Mouse (Mus musculus) hindbrain, embryonic 16.5 days (tissue): ENCODE data around the gene Aldh3b2. TPM values are rescaled to one million over a fixed set of nuclear protein-coding genes. Genes with fewer than 3 reads are reported as not detected.

Experiments
- ATAC-seq: fragments of 200-750 bp; cut with Nextera tagmentation; 2 replicates; pipeline ENCODE4 v1.8.0; 2017; ENCODE audit warnings: moderate TSS enrichment, moderate library complexity
- H3K27ac ChIP-seq: fragments of 300-500 bp; sonication (generic); 2 replicates; pipeline ENCODE4 v1.5.1; 2014; ENCODE audit warnings: low read depth, mild to moderate bottlenecking, control low read depth, low read length, moderate library complexity
- H3K27me3 ChIP-seq: fragments of 300-500 bp; sonication (generic); replicated peaks from 2 replicates; pipeline ENCODE4 v1.6.1; 2014; ENCODE audit warnings: low read length; ENCODE audit not compliant: control insufficient read depth, insufficient read depth
- H3K36me3 ChIP-seq: fragments of 300-500 bp; sonication (generic); 2 replicates; pipeline ENCODE4 v1.6.1; 2014; ENCODE audit warnings: mild to moderate bottlenecking, low read length, moderate library complexity, mixed read lengths; ENCODE audit not compliant: control insufficient read depth, insufficient read depth
- H3K4me1 ChIP-seq: fragments of 300-500 bp; sonication (generic); 2 replicates; pipeline ENCODE4 v1.6.1; 2014; ENCODE audit warnings: low read depth, low read length; ENCODE audit not compliant: control insufficient read depth, insufficient read depth
- H3K4me2 ChIP-seq: fragments of 300-500 bp; sonication (generic); 2 replicates; pipeline ENCODE4 v1.6.1; 2014; ENCODE audit warnings: mild to moderate bottlenecking, low read length, control low read depth, moderate library complexity
- H3K4me3 ChIP-seq: fragments of 300-500 bp; sonication (generic); 2 replicates; pipeline ENCODE4 v1.5.1; 2014; ENCODE audit warnings: mild to moderate bottlenecking, low read length, control low read depth, moderate library complexity
- H3K9ac ChIP-seq: fragments of 300-500 bp; sonication (generic); 2 replicates; pipeline ENCODE4 v1.6.1; 2014; ENCODE audit warnings: low read depth, mild to moderate bottlenecking, control low read depth, low read length, moderate library complexity
- H3K9me3 ChIP-seq: fragments of 300-500 bp; sonication (generic); 2 replicates; pipeline ENCODE4 v1.6.1; 2014; ENCODE audit warnings: mild to moderate bottlenecking, low read length, moderate library complexity; ENCODE audit not compliant: control insufficient read depth
- WGBS: fragments of 180-500 bp; shearing (Covaris S2); extraction: QIAGEN DNeasy Blood & Tissue Kit; methylation state at CpG from one replicate; pipeline ENCODE4 v1.1.7; 2014; 5-methylcytosine and 5-hydroxymethylcytosine counted together
- polyA plus RNA-seq: library from polyadenylated mRNA; unstranded; fragments of >200 nt; fragmentation: Nextera tagmentation; extraction: Ambion mirVana; gene quantifications from 2 replicates; pipeline ENCODE4 v1.2.1, GENCODE M21; 2015

The Aldh3b2 gene
- polyA plus RNA-seq, 1 experiment from 2014 or later: 0.66 TPM

DNA sequence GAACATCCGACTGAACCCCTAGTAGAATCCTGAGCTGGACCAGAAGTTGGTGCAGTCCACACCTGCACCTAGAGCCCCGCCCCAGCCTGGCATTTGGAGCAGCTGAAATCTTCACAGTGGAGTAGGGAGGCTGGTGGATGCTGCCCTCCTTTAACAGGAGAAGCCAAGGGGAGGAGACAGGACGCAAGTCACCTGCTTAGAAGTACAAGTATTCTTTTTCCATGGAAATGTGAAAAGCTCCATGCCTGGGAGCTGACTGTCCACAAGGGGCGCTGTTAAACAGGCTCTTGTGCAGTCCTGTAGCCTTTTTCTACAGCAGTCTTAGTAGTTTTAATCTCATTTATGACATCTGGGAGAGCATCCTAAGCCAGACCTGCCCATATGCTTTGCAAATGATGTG, 16.6 kb downstream of the Aldh3b2 start:
- no peaks in the 10 kb centered on the region for H3K27me3 ChIP-seq
- H3K4me1 ChIP-seq: peaks cover 3% of the 10 kb centered on the region; the same call in 1 of the 2 replicates
- H3K27ac ChIP-seq: no peak overlapping the region
- no peaks in the 10 kb centered on the region for H3K36me3 ChIP-seq
- H3K9ac ChIP-seq: no peak overlapping the region
- H3K4me3 ChIP-seq: no peak overlapping the region
- no peak overlapping the region for H3K4me2 ChIP-seq
- no peak for ATAC-seq
- 88% methylated on average over 4 of the region's 4 CpGs for WGBS
- no peaks in the 10 kb centered on the region for H3K9me3 ChIP-seq

DNA sequence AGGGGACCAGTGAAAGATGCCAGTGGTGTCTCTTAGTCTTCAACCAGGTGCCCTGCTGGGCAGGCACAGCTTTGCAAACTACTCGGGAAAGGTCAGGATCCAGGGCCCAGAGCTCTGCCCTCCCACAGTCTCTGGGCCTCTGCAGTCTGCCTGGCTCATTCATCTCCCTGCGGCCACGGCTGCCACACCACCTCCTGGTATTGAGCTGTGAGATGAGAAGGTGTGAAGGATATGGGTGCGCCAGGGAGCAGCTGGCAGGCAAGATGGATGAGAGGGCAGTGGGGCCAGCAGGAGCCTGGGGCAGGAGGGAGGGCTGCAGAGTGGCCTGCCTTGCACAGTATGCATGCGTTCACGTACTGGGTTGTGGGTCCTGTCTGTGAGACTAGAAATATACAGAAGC, 18.7 kb downstream of the Aldh3b2 start:
- Histone ChIP-seq H3K27ac (no peak overlapping the region), H3K36me3 (no peaks in the 10 kb centered on the region), H3K9me3 (no peaks in the 10 kb centered on the region), H3K4me1 (no peaks in the 10 kb centered on the region; the same call in 1 of the 2 replicates), H3K27me3 (no peaks in the 10 kb centered on the region), H3K4me3 (no peak overlapping the region), H3K9ac (no peak overlapping the region), H3K4me2 (no peak overlapping the region)
- ATAC-seq: no peak
- 52% methylated on average over 6 of the region's 6 CpGs for WGBS

DNA sequence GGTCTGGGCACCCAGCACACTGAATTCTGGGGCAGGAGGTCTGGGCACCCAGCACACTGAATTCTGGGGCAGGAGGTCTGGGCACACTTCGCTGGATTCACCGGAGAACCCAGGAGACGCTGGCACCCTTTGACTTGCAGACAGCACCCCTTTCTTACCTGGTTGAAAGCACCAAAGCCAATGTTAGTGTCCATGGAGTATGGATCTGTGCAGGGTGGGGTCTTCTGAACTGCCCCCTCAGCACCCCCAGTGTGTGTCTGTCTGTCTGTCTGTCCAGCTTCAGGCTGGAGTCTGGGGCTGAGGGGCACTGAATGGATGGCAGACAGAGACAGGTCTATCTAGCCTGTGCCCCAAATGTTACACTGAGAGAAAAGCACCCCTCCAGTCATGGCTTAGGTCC, 19.4 kb downstream of the Aldh3b2 start:
- no peak overlapping the region for H3K27ac ChIP-seq
- no peaks in the 10 kb centered on the region for H3K27me3 ChIP-seq
- H3K4me3 ChIP-seq: no peak overlapping the region
- H3K36me3 ChIP-seq: no peaks in the 10 kb centered on the region
- no peak overlapping the region for H3K9ac ChIP-seq
- H3K4me2 ChIP-seq: no peak overlapping the region
- WGBS: 93% methylated on average over 3 of the region's 3 CpGs
- no peaks in the 10 kb centered on the region for H3K9me3 ChIP-seq
- no peaks in the 10 kb centered on the region; the same call in 1 of the 2 replicates for H3K4me1 ChIP-seq
- no peak for ATAC-seq

DNA sequence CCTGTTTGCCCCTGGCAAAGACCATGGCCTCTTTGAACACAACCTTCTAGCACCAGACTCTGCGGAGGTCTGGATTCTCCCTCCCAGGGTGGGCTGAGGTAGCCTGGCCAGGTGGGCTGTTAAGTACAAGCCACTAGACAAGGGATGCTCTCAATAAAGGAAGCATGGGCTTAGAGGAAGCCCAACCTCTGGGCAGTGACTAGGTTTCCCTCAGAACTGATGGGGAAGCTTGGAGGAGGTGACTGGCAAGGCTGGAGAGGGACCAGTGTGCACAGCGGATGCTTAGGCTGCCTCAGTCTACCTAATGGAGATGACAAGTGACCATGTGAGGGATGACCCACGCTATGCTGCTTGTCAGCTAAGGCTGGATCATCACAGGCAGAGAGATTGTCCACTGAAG, 19.8 kb downstream of the Aldh3b2 start:
- 84% methylated on average over 3 of the region's 3 CpGs for WGBS
- H3K27ac ChIP-seq: no peak overlapping the region
- no peak for ATAC-seq
- H3K36me3 ChIP-seq: no peaks in the 10 kb centered on the region
- no peaks in the 10 kb centered on the region for H3K9me3 ChIP-seq
- H3K27me3 ChIP-seq: no peaks in the 10 kb centered on the region
- H3K4me3 ChIP-seq: no peak overlapping the region
- H3K4me1 ChIP-seq: no peaks in the 10 kb centered on the region
- H3K4me2 ChIP-seq: no peak overlapping the region
- H3K9ac ChIP-seq: no peak overlapping the region

DNA sequence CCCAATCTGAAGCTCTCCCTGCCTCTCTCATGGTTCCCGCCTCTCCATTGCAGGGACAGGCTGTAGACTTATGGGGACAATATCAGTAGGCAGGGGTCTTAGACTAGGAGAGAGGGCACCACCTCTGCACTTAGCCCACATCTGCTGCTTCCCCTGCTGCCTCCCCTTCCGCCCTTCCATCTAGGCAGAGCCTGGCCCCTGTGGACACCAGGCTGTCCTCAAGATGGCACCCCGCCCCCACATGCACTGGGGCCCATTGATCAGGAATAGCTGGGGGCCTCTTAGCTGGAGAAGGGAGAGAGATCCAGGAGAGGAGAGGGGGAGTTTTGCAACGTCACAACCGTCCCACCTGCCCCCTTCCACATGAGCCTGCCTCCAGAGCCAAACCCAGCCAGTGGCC, 20.3 kb downstream of the Aldh3b2 start, which contains the start of gene Tbx10:
Gene Tbx10, plus strand, starts transcription at position 337 of the 400 bp plus-strand sequence.
- Histone ChIP-seq H3K36me3 (no peaks in the 10 kb centered on the region), H3K27ac (no peak within 1 kb of the TSS), H3K27me3 (no peaks in the 10 kb centered on the region), H3K4me3 (no peak within 1 kb of the TSS), H3K4me1 (no peaks in the 10 kb centered on the region), H3K9me3 (no peaks in the 10 kb centered on the region), H3K9ac (no peak within 1 kb of the TSS), H3K4me2 (no peak within 1 kb of the TSS)
- WGBS: 52% methylated on average over 5 of the region's 5 CpGs
- no peak for ATAC-seq

DNA sequence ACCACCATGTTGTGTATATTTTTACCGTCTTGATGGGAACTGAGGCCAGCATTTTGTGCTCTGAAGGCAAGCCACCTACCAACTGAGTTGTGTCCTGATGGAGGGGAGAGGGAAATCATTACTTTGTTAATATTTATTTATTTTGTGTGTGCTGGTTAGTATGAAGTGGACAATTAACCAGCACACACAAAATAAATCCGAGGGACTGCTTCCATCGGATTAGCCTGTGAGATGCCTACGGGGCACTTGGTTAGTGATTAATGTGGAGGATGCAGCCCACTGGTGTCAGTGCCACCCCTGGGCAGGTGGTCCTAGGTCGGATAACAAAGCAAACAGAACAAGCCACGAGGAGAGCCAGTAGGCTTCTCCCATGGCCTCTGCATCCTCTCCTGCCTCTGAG, 22.8 kb downstream of the Aldh3b2 start:
- 72% methylated on average over 6 of the region's 6 CpGs for WGBS
- Histone ChIP-seq H3K27ac (no peak overlapping the region), H3K9me3 (no peaks in the 10 kb centered on the region), H3K4me2 (no peak overlapping the region), H3K4me1 (no peaks in the 10 kb centered on the region), H3K4me3 (no peak overlapping the region), H3K27me3 (no peaks in the 10 kb centered on the region), H3K9ac (no peak overlapping the region), H3K36me3 (no peaks in the 10 kb centered on the region)
- ATAC-seq: no peak

DNA sequence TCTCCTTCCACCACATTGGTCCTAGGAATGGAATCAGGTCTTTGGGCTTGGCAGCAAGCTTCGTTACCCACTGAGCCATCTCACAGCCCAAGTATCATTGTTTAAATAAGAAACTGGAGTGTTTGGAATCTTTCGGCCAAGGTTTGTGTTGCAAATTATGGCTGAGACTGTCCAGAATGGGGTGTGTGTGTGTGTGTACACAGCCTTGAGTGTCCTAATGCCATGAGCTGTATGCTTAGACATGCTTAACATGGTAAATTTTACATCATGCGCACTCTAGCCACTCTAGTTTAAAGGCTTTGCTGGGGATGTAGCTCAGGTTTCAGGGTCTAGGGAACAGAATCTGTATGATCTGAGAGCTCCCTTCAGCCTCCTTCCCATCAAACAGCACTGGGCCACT, 23.4 kb downstream of the Aldh3b2 start:
- 83% methylated on average over 3 of the region's 3 CpGs for WGBS
- ATAC-seq: no peak
- Histone ChIP-seq H3K36me3 (no peaks in the 10 kb centered on the region), H3K4me2 (no peak overlapping the region), H3K4me3 (no peak overlapping the region), H3K27me3 (no peaks in the 10 kb centered on the region), H3K4me1 (no peaks in the 10 kb centered on the region), H3K27ac (no peak overlapping the region), H3K9ac (no peak overlapping the region), H3K9me3 (no peaks in the 10 kb centered on the region)

DNA sequence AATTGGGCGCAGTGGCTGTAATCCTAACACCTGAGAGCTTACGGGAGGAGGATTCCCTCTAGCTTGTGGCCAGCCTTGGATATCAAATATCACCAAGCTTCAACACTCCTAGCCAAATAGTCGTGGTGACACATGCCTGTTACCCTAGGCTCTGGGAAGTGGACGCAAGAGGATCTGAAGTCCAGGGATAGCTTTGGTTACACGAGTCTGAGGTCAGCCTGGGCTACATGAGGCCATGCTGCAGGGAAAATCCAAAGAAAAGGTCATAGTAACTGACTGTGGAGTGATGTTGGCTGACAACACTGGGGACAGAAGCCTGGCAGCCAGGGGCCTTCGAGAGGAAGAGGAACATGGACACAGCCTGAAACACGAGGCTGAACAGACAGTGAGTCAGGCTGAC, 24.0 kb downstream of the Aldh3b2 start:
- Histone ChIP-seq H3K9me3 (no peaks in the 10 kb centered on the region), H3K4me2 (no peak overlapping the region), H3K27me3 (no peaks in the 10 kb centered on the region), H3K4me1 (peaks cover 3% of the 10 kb centered on the region), H3K4me3 (no peak overlapping the region), H3K36me3 (no peaks in the 10 kb centered on the region), H3K27ac (no peak overlapping the region), H3K9ac (no peak overlapping the region)
- WGBS: 71% methylated on average over 7 of the region's 7 CpGs
- no peak for ATAC-seq

DNA sequence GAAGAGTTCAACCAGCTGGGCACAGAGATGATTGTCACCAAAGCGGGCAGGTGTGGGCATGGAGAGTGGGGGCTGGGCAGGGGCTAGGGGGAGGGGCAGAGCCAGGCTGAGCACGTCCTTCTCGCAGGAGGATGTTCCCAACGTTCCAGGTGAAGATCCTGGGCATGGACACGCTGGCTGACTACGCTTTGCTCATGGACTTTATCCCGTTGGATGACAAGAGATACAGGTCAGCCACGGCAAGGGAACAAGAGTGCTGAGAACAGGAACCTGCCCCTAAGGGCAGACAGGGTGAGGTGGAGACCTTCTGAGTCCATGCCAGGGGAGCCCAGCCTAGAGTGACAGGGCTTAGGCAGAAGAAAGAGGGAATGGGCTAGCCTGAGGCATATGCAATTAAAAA, 24.6 kb downstream of the Aldh3b2 start:
- ATAC-seq: no peak
- peaks cover 9% of the 10 kb centered on the region for H3K4me1 ChIP-seq
- WGBS: 85% methylated on average over 8 of the region's 8 CpGs

DNA sequence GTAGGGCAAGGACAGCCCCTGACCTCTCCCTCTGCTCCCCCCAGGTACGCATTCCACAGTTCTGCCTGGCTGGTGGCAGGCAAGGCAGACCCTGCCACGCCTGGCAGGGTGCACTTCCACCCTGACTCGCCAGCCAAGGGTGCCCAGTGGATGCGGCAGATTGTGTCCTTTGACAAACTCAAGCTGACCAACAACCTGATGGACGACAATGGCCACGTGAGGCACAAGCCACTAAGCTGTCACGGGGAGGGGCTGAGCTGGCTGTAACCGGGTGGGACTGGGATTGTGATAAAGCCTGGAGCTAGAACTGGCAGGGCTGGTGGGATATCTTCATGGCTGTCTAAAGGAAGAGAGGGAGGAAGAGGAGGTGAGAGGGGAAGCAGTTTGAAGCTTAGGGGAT, 25.1 kb downstream of the Aldh3b2 start:
- H3K36me3 ChIP-seq: no peaks in the 10 kb centered on the region
- H3K4me2 ChIP-seq: no peak overlapping the region
- H3K27ac ChIP-seq: no peak overlapping the region
- peaks cover 9% of the 10 kb centered on the region for H3K4me1 ChIP-seq
- H3K4me3 ChIP-seq: no peak overlapping the region
- ATAC-seq: no peak
- no peaks in the 10 kb centered on the region for H3K9me3 ChIP-seq
- H3K9ac ChIP-seq: no peak overlapping the region
- H3K27me3 ChIP-seq: no peaks in the 10 kb centered on the region
- 64% methylated on average over 8 of the region's 8 CpGs for WGBS

More for the DNA sequence above, 24.6 kb downstream of the Aldh3b2 start:
- H3K36me3 ChIP-seq: no peaks in the 10 kb centered on the region
- H3K4me3 ChIP-seq: no peak overlapping the region
- H3K27ac ChIP-seq: no peak overlapping the region
- H3K9me3 ChIP-seq: no peaks in the 10 kb centered on the region
- no peak overlapping the region for H3K9ac ChIP-seq
- H3K4me2 ChIP-seq: no peak overlapping the region
- H3K27me3 ChIP-seq: no peaks in the 10 kb centered on the region
